Mouse (Mus musculus) testis, postnatal 10 days (tissue): ENCODE measurements at regions not wholly inside any gene's neighbourhood (a gene's known extent, or its start where the extent isn't known, plus 50 kb on each side); places are given as distances from the start of the nearest gene placed in this dataset.
A peak's percentile ranks its signal among the peaks of the same experiment; 100 is the strongest.

ENCODE experiments used
- DNase-seq: peaks from one replicate; pipeline ENCODE4 v3.0.0; 2021; ENCODE audit warnings: low spot score

GRCm38 (mm10) chr6:93488441-93488955 lies 545.2 kb upstream of the Adamts9 start:
- no peak for DNase-seq

- no peak for DNase-seq
These were observed 535.2 kb upstream of the Adamts9 start for GRCm38 (mm10) chr6:93478521-93478920.

GRCm38 (mm10) chr6:93474981-93475380 lies 531.7 kb upstream of the Adamts9 start:
- no peak for DNase-seq

DNA sequence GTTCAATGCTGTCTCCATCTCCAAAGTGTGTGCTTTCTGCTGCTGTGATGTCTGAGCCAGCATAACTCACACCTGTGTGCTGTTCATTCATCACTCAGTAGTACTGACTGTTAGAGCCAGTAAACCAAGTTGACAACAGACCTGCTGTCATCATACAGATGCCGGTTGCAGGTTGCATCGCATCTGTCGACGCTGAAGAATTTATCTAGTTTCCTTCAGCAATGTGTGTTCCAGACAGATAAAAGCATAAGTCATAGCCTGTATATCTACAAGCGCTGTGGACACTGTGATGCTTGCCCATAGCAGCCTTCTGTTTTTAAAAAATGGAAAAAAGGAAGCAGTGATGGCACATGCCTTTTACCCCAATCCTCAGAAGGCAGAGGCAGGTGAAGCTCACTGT lies 524.6 kb upstream of the Adamts9 start:
- DNase-seq, result no peak

GRCm38 (mm10) chr6:93462861-93463260 lies 519.6 kb upstream of the Adamts9 start:
- no peak for DNase-seq

DNA sequence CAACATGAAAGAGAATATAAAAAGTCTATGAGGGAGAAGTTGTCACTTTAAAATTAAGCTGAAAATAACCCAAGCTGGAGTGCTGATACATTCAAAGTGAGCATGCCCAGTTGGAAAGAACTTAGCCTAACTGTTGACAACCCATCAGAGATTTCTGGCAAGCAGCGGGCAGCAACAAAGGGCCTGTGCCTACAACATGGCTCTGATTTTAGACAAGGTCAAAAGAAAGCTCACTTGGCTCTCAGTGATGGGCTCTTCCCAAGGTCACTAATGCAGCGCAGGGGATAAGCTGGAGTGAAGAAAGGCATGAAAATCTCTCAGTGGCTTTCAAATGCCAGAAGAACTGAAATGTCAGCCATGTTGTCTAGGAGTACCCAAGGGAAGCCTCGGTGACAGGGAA lies 518.1 kb upstream of the Adamts9 start:
- no peak for DNase-seq

DNA sequence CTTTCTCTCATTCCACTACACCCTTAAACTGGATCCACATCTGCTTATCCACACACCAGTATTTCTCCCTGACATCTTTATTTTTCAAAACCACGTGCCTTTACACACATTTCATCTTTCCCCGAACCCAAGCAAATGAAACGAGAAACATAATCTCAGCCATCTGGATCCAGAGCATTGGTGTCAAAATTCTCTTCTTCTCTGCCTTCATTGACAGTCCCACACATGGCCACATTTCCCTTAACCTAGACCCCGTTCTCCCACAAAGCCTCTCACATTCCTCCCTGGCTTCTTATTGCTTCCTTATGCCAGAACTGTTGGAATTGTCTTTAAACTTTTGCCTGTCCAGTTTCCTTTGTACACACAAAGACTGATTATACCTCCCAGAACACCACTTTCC lies 514.3 kb upstream of the Adamts9 start:
- no peak for DNase-seq

- no peak for DNase-seq
These were observed 513.2 kb upstream of the Adamts9 start for GRCm38 (mm10) chr6:93456383-93457033.

DNA sequence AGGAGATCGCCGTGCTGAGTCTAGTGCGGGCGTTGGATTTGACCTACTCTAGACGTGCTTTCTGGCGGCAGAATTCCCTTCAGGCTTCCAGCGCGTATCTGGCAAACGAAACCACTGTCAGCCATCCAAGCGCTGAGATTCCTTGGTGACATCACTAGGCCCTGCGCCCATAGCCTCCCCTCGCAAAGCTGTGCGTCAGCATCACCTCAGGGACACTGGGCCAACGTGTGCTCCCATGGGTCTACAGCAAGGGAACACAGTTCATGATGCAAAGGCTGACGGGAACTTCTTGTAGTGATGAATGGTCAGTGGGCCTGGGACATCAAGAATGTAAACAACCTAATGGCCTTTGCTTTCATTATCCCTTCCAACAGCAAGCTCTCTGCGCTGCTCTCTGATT lies 502.3 kb upstream of the Adamts9 start:
- peak; percentile 59 for DNase-seq

- no peak for DNase-seq
These were observed 501.8 kb upstream of the Adamts9 start for GRCm38 (mm10) chr6:93445124-93445523.

DNA sequence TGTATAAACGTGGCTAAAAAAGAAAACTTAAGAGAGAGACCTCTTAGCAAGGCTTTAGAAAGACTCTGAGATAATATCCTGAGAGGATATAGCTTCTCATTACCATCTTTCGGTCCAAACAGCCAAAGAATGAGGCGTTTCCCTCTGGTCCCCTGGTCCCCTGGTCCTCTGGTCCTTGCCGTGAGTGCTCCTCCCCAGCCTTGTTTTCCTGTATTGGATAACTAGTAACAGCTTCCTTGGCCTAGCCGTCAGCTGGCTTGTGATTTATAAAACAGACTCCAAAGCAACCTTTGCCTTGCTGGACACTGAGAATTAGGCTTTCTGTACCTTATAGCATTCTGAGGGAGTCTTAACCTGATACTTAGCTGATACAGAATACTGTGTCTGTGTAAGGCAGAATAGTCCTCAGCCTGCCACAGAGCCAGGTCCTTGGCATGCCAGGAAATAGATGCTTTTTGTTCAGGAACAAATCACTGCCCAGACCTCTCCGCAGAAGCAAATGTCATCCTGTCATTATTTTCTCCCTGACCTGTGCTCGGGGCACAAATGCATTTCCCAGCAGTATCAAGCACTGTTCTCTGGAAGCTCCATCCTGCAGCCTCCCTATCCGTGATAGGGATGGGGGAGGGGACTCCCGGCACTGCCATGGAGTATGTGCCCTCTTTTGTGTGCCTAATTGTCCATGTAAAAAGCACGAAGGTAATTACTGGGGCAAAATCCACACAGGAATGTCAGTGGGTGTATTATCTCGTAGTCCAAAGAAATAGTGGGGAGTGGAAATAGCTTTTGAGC lies 500.7 kb upstream of the Adamts9 start:
- no peak for DNase-seq

DNA sequence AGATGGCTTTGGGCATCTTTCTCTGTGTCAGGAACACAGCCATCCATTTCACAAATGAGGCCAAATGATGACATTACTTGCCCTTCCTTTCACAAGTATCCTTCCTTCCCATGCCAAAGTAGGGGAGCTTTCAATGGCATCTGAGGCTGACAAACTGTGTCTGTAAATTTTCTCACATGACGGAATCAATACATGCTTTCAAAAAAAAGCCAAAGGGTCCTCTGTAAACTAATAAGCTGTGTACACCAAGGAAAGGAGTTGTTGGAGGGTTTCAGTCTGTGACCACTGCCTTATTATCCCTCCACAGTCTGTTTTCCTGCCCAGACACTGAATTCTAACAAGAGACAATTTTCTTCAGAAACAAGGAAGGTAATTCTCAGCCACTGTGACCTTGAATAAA lies 490.2 kb upstream of the Adamts9 start:
- no peak for DNase-seq

DNA sequence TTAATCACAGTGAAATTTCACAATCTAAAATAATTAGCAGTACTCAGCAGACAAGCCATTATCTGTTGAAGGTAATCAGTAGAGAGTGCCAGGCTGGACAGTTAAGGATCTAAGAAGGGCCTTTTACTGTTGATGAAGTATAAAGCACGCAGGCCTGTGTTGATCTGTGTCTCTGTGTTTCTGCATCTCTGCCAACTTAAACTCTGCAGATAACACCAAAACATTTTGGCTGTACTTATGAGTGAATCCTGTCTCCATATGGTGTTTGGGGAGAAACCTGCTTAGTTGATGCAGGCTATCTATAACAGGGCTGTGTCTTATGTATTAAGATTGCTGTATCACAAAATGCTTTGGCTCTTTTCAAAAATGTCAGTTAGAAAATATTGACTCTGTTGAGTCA lies 482.8 kb upstream of the Adamts9 start:
- no peak for DNase-seq

DNA sequence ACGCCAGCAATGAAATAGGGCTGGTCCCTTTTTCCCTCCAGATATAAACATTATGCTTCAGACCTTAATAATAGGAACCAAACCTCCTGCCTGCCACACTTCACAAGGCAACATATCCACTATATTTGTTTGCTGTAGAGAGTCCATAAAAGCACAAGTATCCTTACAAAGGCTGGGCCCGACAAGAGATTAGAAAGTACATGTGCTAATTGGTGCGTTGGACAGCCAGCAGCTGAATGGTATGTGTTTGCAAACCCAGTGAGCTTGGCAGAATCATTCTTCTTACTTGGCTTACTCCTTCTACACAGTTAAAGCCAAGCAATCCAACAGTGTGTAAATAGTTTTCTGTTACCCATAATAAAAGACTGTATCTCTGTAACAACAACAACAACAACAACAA lies 479.6 kb upstream of the Adamts9 start:
- no peak for DNase-seq

DNA sequence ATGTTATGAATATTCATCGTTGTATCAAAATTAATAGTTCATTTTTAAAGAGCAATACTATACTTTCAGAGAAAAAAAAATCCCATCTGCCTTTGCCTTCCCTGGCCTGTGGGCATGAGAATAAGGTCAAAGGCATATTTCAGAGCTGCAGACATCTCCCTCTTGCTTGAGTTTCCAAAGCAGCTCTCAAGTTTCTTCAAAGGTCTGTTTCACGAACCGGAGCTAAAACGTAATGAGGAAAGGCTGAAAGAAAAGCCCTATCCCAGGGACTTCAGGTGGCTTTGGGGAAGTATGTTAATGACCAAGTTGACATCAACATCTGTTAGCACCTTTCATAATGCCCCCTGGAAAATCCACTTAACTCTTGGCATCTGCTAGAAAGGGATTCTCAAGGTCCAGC lies 479.0 kb upstream of the Adamts9 start:
- DNase-seq, result no peak

GRCm38 (mm10) chr6:93417625-93418024 lies 474.3 kb upstream of the Adamts9 start:
- no peak for DNase-seq

GRCm38 (mm10) chr6:93416006-93416405 lies 472.7 kb upstream of the Adamts9 start:
- DNase-seq, result no peak

DNA sequence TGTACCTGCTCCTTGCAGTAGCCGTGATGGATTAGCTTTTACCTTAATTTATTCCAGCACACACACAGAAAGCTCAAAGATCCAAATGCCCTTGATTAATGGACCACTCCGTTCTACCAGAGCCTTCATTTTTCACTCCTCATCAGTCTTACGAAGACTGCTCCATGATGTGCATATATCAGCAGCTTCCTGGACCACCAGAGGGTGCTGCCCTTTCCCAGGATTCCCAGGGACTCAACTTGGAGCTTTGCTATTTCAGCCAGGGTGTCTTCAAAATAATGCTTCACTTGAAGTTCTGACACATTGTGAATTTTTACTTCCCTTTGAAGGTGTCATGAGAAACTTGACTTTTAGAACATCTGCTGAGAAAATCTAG lies 467.8 kb upstream of the Adamts9 start:
- no peak for DNase-seq

GRCm38 (mm10) chr6:93410416-93411076 lies 467.3 kb upstream of the Adamts9 start:
- no peak for DNase-seq

DNA sequence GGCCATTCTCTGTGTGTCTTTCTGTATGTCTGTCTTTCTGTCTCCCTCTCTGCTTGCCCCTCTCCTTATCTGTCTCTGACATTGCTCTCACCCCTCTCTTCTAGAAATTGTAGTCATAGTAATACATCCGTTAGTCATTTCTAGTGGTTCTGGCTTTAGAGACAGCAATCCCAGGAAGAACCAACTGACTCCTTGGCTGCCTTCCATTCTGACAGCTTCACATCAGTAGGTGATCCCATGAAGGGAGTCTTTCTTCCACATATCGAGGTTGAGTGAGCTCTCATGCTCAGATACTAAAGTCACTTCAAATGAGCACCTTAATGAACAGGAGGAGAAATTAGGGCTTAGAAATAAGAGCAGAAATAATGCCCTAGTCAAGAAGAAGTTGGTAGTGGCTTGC lies 455.3 kb upstream of the Adamts9 start:
- DNase-seq, result no peak

GRCm38 (mm10) chr6:93397074-93397473 lies 453.8 kb upstream of the Adamts9 start:
- DNase-seq, result no peak

DNA sequence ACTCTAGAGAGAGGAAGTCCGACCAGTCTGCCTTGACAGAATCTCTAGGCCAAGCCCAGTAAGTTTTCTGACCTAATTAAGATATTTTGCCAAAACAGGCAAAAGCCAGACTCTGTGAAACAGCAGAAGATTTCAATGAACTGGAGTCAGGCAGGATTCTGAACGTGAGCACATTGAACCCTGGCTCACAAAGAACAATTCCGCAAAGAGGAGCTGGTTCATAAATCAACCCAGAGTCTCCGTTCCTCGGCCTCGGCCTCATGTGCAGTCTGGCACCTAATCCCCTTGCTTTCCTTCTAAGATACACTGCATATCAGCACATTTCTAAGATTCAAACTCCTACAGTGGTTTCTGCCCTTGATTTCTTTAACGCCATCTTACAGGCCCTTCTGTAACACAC lies 452.7 kb upstream of the Adamts9 start:
- DNase-seq, result no peak

DNA sequence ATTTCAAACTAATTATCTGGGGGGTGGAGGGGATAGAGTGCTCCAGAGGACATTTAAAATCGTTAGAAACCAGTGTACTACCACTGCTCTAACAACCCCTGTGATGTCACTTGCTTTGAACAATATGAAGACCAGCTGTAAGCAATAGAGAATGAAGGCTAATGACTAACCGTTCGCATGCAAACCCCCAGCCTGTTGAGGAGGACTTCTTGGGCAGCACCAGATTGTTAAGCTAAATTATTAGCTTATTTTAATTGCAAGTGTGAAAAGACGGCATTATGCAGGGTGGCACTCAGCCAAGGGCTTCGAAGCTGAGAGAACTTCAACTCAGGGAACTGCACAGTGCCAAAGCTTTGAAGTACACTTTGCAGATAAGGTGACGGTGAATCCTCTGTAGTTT lies 452.0 kb upstream of the Adamts9 start:
- DNase-seq, result peak; percentile 46
